Mouse (Mus musculus) thymus, adult 2 months (tissue): ENCODE data around the gene Fam241b.

Source experiments
- CTCF ChIP-seq: fragments of 200-500 bp; IDR thresholded peaks from 2 replicates; pipeline ENCODE4 v1.5.1; 2012; ENCODE audit warnings: mild to moderate bottlenecking, control low read depth, low read length, moderate library complexity, borderline replicate concordance; ENCODE audit not compliant: control insufficient read depth, poor library complexity, insufficient read depth; ENCODE audit errors: extremely low read depth
- POLR2A ChIP-seq: fragments of 200-500 bp; IDR thresholded peaks from 2 replicates; pipeline ENCODE4 v1.6.1; 2012; ENCODE audit warnings: mild to moderate bottlenecking, low read length, control low read depth, moderate library complexity; ENCODE audit not compliant: control insufficient read depth, poor library complexity, insufficient read depth; ENCODE audit errors: extremely low read depth

GRCm38 (mm10) chr10:62066213-62066612, 77.5 kb downstream of the Fam241b start:
- TF ChIP-seq CTCF, result no peak
- no peak for TF ChIP-seq POLR2A
